Comparison of ENCODE assay signal across 1 mouse cellular context in genomic region chr7:16614888-16615715, GRCm38 (mm10).
TF ChIP-seq lines count a peak whose summit lies in the region.

Gene Arhgap35, minus strand, starts transcription at chr7:16614993.

TF ChIP-seq in CH12.LX, 34 proteins besides CTCF, POLR2A, EP300 and RAD21 (continued from another document):
- 0 out of 2 replicates have a peak, but pooled peaks have one; percentile 34 for TF ChIP-seq TBP (conservative IDR thresholded peaks at IDR 0.05; ENCODE audit: low read depth, low read length)
- TF ChIP-seq UBTF (IDR thresholded peaks at IDR 0.05; ENCODE audit: low read depth, low read length): no peak
